Mouse (Mus musculus) layer of hippocampus, adult 11-12 months (tissue): ENCODE results near the gene Fam114a2.

Experiments
- DNase-seq: peaks from one replicate; pipeline ENCODE4 v3.0.0; 2022; ENCODE audit warnings: low spot score

Fam114a2 gene

DNA sequence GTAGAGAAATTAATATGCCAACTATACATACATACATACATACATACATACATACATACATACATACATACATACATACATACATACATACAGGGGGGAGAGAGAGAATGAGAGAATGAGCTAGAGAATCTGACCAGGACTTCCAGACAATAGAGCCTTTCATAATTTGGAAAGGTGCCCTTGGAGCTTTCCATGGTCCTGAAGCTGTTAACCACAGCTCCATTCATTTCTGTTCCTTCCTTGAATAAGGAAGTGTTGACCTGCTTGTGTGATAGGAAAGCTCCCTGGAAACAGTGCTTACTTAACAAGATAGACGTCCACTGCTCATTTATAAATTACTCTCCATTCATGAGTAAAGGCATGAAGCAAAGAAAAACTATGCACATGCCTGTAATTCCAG, 84.3 kb downstream of the Fam114a2 start:
- DNase-seq: no peak
